Mouse (Mus musculus): ENCODE data around the gene Limd1.

The Limd1 gene

GRCm38 (mm10) chr9:123481136-123481535 is 2.6 kb downstream of the Limd1 start:
- DNase-seq (ENCODE audit: low spot score in 2 of 2): peak; percentile 50 to 72

DNA sequence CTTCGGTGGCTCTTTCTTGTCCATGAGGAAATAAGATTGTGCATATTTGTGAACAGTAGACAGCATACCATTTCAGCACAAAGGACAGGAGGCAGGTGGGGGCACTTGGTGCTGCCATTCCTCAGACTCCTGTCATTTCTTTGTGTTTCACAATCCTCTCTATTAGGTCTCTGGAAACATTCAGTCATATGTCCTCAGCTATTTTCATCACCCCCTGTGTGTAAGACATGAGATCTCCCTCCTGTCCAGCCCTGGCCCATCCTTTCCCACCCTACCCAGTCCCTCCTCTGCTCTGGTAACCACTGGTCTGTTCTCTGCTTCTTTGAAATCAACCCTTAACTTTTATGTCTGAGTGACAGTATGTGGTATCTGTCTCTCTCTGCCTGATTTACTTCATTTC is 5.1 kb downstream of the Limd1 start:
- DNase-seq (ENCODE audit: low spot score in 2 of 2): no peak

DNA sequence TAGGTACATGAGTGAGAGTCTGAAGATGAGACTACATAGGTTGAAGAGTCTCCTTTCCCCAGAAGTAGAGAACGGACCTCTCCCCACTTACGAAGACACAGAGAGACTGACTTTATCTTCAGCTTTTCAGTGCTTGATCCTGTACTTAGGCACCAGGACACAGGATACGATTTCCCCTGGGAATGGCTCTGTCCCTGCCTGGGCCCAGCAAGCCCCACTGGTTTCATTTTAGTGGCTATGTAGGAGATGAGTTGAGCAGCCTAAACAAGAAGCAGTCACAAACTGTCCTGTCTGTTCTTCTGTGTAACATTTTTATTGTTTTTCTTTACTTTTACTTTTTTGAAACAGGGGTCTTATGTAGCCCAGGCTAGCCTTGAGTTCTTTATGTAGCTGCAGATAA is 6.3 kb downstream of the Limd1 start:
- DNase-seq (ENCODE audit: low spot score in 2 of 2): no peak

DNA sequence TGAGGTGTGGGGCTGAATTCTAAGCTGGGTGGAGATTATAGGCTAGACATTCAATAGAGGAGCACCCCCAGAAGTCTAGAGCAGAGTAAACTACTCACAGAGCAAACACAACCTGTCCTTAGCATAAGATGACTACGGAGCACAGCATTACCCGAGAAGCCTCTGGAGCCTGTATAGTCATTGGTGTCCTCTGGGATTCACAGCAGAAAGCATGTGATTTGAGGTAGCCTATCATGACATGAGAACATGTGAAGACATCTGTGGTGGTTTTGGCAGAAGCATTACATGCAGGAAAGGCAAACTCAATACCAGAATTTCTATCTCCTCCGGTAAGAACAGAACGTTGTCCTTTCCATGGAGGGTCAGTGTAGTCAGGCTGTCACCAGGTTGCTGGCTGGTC is 7.1 kb downstream of the Limd1 start:
- DNase-seq (ENCODE audit: low spot score in 2 of 2): no peak

GRCm38 (mm10) chr9:123486635-123487034 is 8.1 kb downstream of the Limd1 start:
- DNase-seq (ENCODE audit: low spot score in 2 of 2): no peak

DNA sequence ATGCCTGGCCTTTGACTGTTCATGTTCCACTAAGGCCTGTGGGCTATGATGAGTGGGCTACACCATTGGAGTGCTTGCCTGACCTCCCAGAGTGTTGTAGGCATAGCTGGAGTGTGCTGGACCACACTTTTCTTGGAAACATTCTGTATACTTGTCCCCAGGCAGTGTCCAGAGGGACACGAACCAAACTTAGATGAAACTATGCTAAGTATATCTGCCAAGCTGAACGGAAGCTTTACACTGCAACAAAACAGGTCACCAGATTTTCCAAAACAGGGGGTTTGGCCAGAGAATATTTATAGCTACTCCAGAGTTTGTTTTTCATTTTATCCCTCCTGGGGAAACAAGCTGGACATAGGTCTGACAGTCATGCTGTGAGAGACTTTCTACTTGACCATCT is 10.6 kb downstream of the Limd1 start:
- DNase-seq (ENCODE audit: low spot score in 2 of 2): no peak

DNA sequence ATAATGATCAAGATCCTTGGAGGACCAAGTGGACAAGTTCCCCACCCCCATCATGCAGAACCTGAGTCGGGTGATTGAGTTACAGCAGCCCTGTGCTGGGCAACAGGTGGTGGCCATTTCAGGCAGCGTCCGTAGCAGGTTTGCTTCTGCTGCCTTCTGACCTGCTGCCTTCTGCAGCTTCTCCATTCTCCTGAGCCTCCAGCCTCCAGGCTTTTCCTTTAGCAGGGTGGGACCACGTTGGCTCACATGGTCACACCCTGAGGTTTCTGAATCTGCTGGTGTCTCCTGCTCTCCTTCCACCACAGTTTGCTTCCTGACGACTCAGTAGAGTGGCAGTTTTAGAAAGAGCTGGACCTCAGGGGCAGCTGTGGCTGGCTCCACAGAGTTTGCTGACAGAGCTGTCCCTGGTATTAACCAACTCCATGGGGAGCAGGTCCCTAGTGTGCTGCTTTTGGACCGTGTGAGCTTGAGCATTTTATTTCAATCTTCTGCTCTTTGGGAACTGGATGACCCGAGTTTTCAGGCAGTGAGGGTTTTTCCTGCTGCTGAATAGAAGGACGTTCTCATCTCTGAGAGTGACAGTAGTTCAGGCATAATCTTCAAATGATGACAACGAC is 11.3 kb downstream of the Limd1 start:
- no peak for DNase-seq (ENCODE audit: low spot score in 2 of 2)

DNA sequence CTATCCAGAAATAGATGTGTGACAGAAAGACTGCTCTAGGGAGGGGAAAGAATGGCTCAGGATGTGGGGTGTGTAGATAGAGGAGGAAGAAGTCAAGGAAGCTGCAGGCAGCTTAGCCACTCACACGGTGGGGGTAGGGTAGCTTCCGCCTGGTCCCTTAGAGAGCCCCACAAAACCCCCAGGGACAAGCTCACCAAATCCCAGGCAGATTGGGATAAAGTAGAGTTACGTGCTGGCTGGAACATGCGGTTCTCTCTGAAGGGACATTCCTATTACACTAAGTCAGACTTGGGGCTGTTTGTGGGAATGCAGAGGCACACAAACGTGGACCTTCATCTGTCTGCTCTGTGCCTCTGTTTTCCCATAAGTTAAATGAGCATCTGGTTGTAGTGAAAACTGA is 12.4 kb downstream of the Limd1 start:
- no peak for DNase-seq (ENCODE audit: low spot score in 2 of 2)

DNA sequence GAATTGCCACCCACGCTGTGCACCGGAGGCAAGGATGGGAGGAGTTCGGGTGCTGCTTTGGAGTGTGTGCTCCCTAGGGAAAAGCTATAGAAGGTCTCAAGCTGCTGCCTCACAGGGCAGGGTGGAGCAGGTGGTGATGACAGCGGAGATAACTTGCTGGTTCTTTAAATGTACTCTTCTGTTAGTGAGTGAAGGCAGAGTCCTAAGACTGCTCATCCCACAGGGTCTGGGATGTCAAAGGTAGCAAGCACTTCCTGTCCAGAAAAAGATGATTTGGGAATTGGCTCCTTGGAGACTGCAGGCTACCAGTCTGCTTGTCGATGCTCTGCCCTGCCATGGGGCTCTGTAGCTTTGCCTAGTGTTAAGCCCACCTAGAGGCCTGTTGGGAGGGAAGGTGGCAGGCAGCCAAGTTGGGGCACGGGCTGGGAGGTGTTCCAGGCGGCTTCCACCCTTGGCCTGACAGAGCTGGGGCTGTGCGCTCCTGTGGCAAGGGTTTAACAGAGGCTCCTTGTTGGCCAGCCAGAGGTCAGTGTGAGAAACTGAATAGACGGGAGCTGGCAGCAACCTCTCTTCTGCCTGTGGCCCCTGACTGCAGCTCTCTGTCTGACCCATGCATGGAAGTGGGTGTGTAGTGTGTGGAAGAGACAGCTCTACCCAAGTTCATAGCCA is 13.5 kb downstream of the Limd1 start:
- DNase-seq (ENCODE audit: low spot score in 2 of 2): no peak

DNA sequence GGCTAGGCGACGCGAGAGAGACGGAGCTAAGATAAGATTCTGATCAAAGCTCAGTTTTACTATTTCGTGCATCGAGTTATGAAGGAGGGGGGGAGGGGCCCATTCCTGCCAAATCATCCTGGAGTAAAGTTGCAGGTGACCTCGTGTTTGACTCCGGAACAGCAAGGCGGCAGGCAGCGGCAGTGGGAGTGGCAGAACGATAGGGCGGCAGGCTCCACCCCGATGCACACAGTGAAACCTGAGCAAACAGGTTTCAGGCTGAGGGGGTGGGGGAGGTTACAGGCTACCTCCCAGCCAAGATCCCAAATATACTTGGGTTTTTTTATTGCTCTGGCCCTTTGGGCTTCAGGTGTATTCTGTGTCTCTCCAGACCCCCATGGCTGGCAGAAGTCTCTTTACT is 18.2 kb downstream of the Limd1 start:
- no peak for DNase-seq (ENCODE audit: low spot score in 2 of 2)

GRCm38 (mm10) chr9:123497906-123498305 is 19.4 kb downstream of the Limd1 start:
- DNase-seq (ENCODE audit: low spot score in 2 of 2): peak; percentile 35 to 39

GRCm38 (mm10) chr9:123500480-123500879 is 22.0 kb downstream of the Limd1 start:
- no peak for DNase-seq (ENCODE audit: low spot score in 2 of 2)

- no peak for DNase-seq (ENCODE audit: low spot score in 2 of 2)
Measured at GRCm38 (mm10) chr9:123503171-123503834, 24.8 kb downstream of the Limd1 start.

DNA sequence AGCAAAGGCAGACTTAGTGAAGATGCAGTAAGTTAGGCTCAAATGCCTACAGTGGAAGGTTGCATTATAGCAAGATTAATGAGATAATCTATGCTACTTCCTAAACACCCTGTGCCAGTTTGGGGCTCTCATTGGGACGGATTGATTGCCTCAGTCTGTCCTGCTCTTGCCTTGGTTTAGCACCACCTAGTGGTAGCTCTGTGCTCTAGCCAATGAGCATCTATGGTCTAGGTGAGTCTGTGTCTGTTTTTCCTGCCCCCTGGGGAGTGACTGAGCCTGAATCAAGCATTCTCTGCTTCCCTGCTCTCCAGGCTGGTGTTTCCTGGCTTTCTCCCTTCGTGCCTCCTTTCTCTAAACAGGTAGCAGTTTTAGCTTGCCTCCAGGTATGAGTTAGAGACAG is 25.8 kb downstream of the Limd1 start:
- DNase-seq (ENCODE audit: low spot score in 2 of 2): peak; percentile 68 to 73

- no peak for DNase-seq (ENCODE audit: low spot score in 2 of 2)
Measured at GRCm38 (mm10) chr9:123505598-123505997, 27.1 kb downstream of the Limd1 start.

DNA sequence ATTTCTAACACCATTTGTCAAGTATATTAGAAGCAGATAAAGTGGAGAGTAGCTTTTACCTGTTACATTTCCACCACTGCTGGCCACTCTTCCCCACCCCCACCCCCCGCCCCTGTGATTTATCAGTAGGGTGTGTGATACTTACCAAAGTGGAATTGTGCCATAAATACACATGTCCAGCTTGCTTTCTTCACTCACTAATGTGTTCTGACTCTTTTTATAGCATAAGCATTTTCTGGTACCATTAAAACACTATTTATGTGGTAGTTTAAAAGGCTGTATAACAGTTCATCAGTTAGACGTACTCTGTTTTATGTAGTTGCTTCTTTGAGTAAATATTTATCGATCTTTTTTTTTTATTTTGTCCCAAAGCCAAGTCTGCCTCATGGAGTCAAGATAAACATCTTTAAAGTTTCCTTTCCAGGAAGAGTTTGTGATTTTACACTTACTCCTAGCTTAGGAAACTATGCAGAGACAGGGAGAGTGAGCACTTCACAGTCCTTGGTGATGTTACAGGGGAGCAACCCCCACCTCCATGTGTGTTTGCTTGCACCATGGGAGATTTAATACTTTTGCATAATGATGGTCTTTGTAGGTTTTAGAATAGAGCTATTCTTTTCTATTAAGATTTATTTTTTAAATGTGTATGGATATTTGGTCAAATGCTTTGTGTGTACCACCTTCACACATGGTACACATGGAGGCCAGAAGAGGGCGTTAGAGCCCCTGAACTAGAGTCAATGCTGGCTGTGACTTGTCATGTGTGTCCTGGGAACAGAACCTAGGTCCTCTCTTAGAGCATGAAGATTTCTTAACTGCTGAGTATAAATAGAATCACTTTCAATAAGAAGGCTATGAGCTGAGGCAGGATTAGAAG is 28.0 kb downstream of the Limd1 start:
- no peak for DNase-seq (ENCODE audit: low spot score in 2 of 2)

DNA sequence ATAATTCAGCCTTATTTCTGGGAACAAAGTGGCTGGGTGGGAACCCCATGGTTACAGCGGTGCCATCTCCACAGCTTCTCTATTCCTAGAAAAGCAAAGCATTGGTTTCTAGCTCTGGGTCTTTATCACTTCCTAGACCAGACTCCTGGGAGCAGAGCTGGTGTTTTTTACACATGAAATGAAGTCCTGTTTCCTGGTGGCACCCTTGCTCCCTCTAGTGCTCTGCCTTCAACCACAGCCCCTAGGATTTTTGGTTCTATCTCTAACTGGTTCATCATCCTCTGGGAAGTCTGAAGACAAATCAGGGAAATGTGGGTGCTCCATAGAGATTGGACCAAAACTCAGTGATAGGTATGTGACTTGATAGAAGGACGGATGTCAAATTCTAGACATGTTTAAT is 28.9 kb downstream of the Limd1 start:
- DNase-seq (ENCODE audit: low spot score in 2 of 2): no peak

GRCm38 (mm10) chr9:123508986-123509385 is 30.5 kb downstream of the Limd1 start:
- DNase-seq (ENCODE audit: low spot score in 2 of 2): no peak

DNA sequence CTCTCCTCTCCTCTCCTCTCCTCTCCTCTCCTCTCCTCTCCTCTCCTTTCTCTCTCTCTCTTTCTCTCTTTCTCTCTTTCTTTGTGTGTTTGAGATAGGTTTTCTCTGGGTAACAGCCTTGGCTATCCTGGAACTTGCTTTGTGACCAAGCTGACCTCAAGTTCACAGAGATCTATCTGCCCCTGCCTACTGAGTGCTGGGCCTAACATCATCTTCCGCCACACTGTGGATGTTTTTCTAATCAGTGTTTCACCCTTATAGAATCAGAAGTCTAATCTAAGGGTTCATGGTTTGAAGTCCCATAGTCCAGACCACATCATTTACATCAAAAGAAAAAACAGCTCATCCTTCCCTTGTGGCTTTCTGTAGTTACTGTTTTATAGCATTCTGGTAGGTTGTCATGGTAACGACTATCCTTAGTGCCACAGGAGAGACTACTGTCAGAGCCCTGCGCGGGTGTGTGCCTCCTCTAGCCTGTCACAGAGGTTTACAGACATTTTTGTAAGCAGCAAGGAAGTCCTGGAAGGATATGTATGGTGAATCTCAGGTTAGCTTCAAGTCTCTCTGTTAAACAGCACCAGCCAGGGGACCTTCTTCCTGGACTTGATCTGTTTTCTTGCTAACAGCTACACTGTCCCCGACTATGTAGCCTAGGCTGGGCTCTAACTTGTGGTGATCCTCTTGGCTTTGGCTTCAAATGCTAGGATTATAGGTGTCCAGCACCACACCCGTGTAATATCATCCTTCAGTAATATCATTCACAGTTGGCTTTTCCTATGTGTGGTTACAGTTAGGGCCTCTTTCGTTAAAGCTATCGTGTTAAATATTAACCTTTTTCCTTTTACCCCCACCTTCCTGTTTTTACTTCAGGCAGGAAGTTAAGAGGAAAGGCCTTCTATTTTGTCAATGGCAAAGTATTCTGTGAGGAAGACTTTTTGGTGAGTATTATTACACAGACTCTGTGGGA is 31.4 kb downstream of the Limd1 start:
- peak; percentile 72 to 77 for DNase-seq (ENCODE audit: low spot score in 2 of 2)

GRCm38 (mm10) chr9:123510926-123511325 is 32.4 kb downstream of the Limd1 start:
- DNase-seq (ENCODE audit: low spot score in 2 of 2): no peak

DNA sequence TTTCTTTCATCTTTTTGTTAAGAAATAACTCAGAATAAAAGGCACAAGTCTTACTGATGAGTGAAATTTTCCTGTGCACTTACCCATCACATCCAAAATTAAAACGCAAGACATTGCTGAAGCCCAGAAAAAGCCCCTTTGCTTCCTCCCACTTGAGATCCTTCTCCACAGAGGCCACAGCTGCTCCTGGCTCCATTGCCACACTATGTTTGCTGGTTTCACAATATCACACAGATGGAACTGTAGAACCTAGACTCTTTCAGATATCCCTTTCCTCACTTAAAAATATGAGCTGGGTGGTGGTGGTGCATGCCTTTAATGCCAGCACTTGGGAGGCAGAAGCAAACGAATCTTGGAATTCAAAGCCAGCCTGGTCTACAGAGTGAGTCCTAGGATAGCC is 34.0 kb downstream of the Limd1 start:
- DNase-seq (ENCODE audit: low spot score in 2 of 2): no peak

Measured in spleen, postnatal 36 days (tissue).